Mouse (Mus musculus): ENCODE results near the gene Fancl. TPM values are rescaled to one million over a fixed set of nuclear protein-coding genes. Genes with fewer than 3 reads are reported as not detected.

Gene Fancl
- total RNA-seq, 2 experiments from 2014 or later, result 15.4 to 16.5 TPM

DNA sequence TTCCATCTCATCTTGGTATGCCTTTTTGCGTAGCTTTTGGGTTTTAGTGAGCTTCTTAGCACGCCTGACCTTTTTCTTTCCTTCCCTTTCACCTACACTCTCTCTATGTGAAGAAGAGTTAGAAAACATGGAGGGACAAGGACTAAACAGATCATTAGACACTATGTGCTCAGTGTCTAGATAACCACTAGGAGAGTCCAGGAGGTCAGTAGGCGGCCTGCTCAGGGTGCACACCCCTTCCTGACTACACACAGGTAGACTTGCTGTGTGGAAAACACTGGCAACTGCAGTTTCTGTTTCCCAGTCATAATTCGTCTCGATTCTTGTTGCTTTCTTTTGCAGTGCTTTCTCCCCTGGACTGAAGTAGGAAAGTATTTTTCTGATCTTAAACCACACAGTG is 110.0 kb downstream of the Fancl start:
- DNase-seq, result no peak

- DNase-seq, result no peak
These were observed 127.7 kb downstream of the Fancl start for GRCm38 (mm10) chr11:26513683-26514082.

DNA sequence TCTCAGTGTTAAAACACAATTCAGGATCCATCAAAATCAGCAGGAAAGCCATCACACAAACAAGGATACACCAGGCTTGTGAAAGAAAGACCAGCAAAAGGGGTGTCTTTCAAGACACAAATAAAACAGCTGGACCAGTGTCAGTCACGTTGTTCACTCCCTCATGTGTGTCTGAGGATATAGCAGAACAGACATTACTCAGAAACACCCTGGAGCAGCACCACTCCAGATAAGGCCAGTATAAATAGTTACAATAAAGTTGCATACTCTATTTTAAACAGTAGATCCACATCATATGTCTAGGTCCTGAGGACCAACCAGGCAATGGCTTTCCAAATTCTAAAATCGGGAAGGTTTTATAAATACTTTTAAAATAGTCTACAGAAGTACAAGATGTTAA is 130.2 kb downstream of the Fancl start:
- no peak for DNase-seq

- DNase-seq, result no peak
These were observed 133.1 kb downstream of the Fancl start for GRCm38 (mm10) chr11:26518991-26519390.

Other genes with a start within 250 kb of the Fancl start
- gene 5730522E02Rik, start 175.4 kb upstream of the Fancl start, total RNA-seq (2021), result 1 to 10 TPM in 1 of 2 experiments, under 1 TPM in 1; 0.93 to 1.0 TPM
- not detected for gene Gm6899, start 207.1 kb downstream of the Fancl start, total RNA-seq (2021)
- 10 to 100 TPM in 1 of 2 experiments, 1 to 10 TPM in 1; 9.7 to 10.6 TPM for gene Vrk2, start 207.9 kb downstream of the Fancl start, total RNA-seq (2021)